8 mouse cellular contexts compared by ENCODE assay signal in the genomic region with DNA sequence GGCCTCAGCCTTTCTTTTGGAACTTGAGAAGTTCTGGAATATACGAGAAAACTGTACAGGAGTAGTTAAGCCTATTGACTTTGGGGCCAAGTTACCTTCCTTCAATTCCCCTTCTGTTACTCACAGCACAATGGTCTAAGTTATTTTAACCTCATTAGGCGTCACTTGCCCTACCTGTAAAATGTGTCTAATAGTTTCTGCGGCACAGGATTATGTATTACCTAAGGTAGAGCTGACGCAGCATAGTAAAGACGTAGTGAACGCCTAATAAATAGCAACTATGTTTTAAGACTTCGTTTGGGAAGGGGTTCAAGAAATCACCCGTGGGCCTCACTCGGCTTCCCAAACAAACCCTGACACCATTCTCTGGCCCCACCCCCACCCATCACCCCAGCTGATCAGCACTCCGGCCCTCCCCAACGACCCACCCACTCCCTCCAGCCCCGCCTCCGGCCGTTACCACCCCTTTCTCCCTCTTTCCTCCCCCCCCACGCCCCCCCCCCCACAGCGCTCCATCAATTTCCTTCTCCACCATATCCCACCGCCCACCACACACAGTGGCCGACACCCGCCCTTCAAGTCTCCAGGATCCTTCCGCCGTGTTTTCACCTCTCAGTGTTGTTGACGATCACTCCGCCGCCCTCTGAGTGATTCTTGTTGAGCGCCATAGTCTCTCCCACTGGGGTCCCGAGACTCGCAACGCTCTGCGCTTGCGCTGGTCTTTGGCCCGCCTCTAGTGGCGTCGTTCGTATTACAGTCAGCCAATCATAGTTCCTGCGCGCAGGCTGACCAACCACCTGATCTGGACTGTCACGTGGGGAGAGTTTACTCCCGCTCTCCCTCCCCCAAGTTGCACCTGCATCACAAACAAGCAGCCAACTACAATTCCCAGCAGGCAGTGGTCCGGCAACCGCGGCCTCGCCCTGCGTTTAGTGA. TPM values are rescaled to one million over a fixed set of nuclear protein-coding genes. Genes with fewer than 3 reads are reported as not detected.
DNase-seq lines count a peak whose midpoint lies in the region; ATAC-seq lines count a peak whose summit lies in the region.

TSS of gene Wbp2 (minus strand) at position 738 of the 936 bp plus-strand sequence.

- H3K4me2 ChIP-seq in hindbrain, embryonic 11.5 days (replicated peaks; ENCODE audit: low read depth, low read length), result peak within 1 kb of the TSS; percentile 55

- peak; percentile 98 for DNase-seq in Muller cell, postnatal 12 days (ENCODE audit: inconsistent ontology term)
- peak; percentile 100 for DNase-seq in cerebellum, adult 9-11 months
- peak; percentile 98 to 99 for DNase-seq in frontal cortex, adult 2 months (ENCODE audit: extremely low spot score in 1 of 2, low spot score in 1 of 2)
- DNase-seq in hindbrain, embryonic 11.5 days (ENCODE audit: low spot score), result peak; percentile 99
- DNase-seq in layer of hippocampus, postnatal 10 days (ENCODE audit: low spot score in 2 of 2), result peak; percentile 96 to 97
- peak; percentile 99 for DNase-seq in lung, postnatal 10 days
- peak; percentile 95 for DNase-seq in ovary, postnatal 36 days (ENCODE audit: low spot score)
- peak; percentile 97 for DNase-seq in thymus, postnatal 25 days

- H3K9ac ChIP-seq in hindbrain, embryonic 11.5 days (ENCODE audit: low read depth, low read length), result peak within 1 kb of the TSS; percentile 25

- 0 out of 2 replicates have a peak, but pooled peaks cover 6% of the 10 kb centered on the region for H3K36me3 ChIP-seq in hindbrain, embryonic 11.5 days (ENCODE audit: control insufficient read depth, insufficient read depth, low read length)

- no peaks in the 10 kb centered on the region for H3K9me3 ChIP-seq in hindbrain, embryonic 11.5 days (ENCODE audit: control insufficient read depth, low read length)

- peak within 1 kb of the TSS; percentile 43 for H3K4me3 ChIP-seq in hindbrain, embryonic 11.5 days (ENCODE audit: low read depth, low read length)

- ATAC-seq in hindbrain, embryonic 11.5 days (ENCODE audit: low FRiP score), result peak; percentile 96

- 6% methylated on average over 40 of the region's 43 CpGs for WGBS in hindbrain, embryonic 11.5 days

- H3K27me3 ChIP-seq in hindbrain, embryonic 11.5 days (ENCODE audit: control insufficient read depth, insufficient read depth, low read length), result no peaks in the 10 kb centered on the region

- H3K27ac ChIP-seq in hindbrain, embryonic 11.5 days (ENCODE audit: low read depth, low read length), result peak within 1 kb of the TSS; percentile 65

- no peaks in the 10 kb centered on the region for H3K4me1 ChIP-seq in hindbrain, embryonic 11.5 days (replicated peaks; ENCODE audit: control insufficient read depth, insufficient read depth, low read length)

RNA-seq across cellular contexts. Expression of gene Wbp2, which starts in this region (rescaled TPM):
- polyA plus RNA-seq in frontal cortex, adult 2 months (2012; rRNA removed), result 391 and 407 TPM in 2 replicates
- 85.4 and 88.6 TPM in 2 replicates for polyA plus RNA-seq in hindbrain, embryonic 11.5 days (2014; fragmentation: Nextera tagmentation; extraction: Ambion mirVana)
- total RNA-seq in layer of hippocampus, postnatal 10 days (2021), result 100 to 1,000 TPM; 199 to 238 TPM

Comparison
In these comparisons a context has a peak if more than half of its experiments do, and no peak if none do; other contexts are left out.
1. Peak in every context shown above with its lines: DNase-seq, ATAC-seq, H3K4me3 ChIP-seq and H3K27ac ChIP-seq.